Mouse (Mus musculus): Measurements from ENCODE around the gene Trim46.

The Trim46 gene

GRCm38 (mm10) chr3:89208075-89208657 is 37.9 kb downstream of the Trim46 start:
- DNase-seq, result no peak

- no peak for DNase-seq
These were observed 39.4 kb downstream of the Trim46 start for GRCm38 (mm10) chr3:89206695-89207094.

GRCm38 (mm10) chr3:89206079-89206478 is 40.0 kb downstream of the Trim46 start:
- no peak for DNase-seq

- no peak for DNase-seq
These were observed 43.0 kb downstream of the Trim46 start for GRCm38 (mm10) chr3:89203142-89203514.

GRCm38 (mm10) chr3:89202253-89203141 is 43.6 kb downstream of the Trim46 start, which contains the start of gene Gba:
Gene Gba (plus strand): TSS chr3:89202928.
- peak; percentile 76 for DNase-seq

GRCm38 (mm10) chr3:89199839-89200238 is 46.3 kb downstream of the Trim46 start:
- DNase-seq, result no peak

GRCm38 (mm10) chr3:89195979-89196877 is 49.9 kb downstream of the Trim46 start:
- DNase-seq, result peak; percentile 87

GRCm38 (mm10) chr3:89193853-89194252 is 52.3 kb downstream of the Trim46 start:
- DNase-seq, result no peak

GRCm38 (mm10) chr3:89193351-89193750 is 52.8 kb downstream of the Trim46 start:
- no peak for DNase-seq

- no peak for DNase-seq
These were observed 55.7 kb downstream of the Trim46 start for GRCm38 (mm10) chr3:89190436-89190835.

- DNase-seq, result no peak
These were observed 57.6 kb downstream of the Trim46 start for GRCm38 (mm10) chr3:89188478-89188875.

GRCm38 (mm10) chr3:89187690-89188477 is 58.2 kb downstream of the Trim46 start:
- no peak for DNase-seq

- DNase-seq, result no peak
These were observed 58.9 kb downstream of the Trim46 start for GRCm38 (mm10) chr3:89187197-89187596.

All from kidney, adult 11 months (tissue).